Comparison of ENCODE assay signal across 22 mouse cellular contexts in genomic region chr5:116037731-116038130, GRCm38 (mm10). TPM values are rescaled to one million over a fixed set of nuclear protein-coding genes. Genes with fewer than 3 reads are reported as not detected.
"Had no signal": no experiment of that assay in that cellular context is flagged by ENCODE, and none has a peak within 500 bp of the region (broad histone marks: within the 10 kb centered on the region; RNA-seq: fewer than 3 reads in every experiment).

No protein-coding gene starts in this region.

- H3K27ac ChIP-seq: limb, embryonic 12.5 days; limb, embryonic 15.5 days; liver, embryonic 14.5 days; macrophage; neural tube, embryonic 12.5 days; neural tube, embryonic 15.5 days; stomach, embryonic 15.5 days had no signal

- DNase-seq: kidney, postnatal 14 days; kidney, postnatal 4 days; left cerebral cortex, postnatal 4 days; liver, postnatal 0 days; lung, embryonic 14.5 days; midbrain, embryonic 14.5 days; right cerebral cortex, postnatal 25 days; spleen, adult 18-20 months; thymus, adult 2 months; thymus, postnatal 14 days; thymus, postnatal 4 days had no signal

- H3K4me3 ChIP-seq: limb, embryonic 12.5 days; limb, embryonic 15.5 days; neural tube, embryonic 12.5 days; neural tube, embryonic 15.5 days; stomach, embryonic 15.5 days had no signal

RNA-seq across cellular contexts. Expression of gene Tmem233, which starts 45.3 kb away (rescaled TPM):
- total RNA-seq: layer of hippocampus, adult 18-20 months; layer of hippocampus, postnatal 14 days; left cerebral cortex, postnatal 14 days; left cerebral cortex, postnatal 4 days; megakaryocyte-erythroid progenitor cell, adult 5-6 weeks had no signal
